Mouse (Mus musculus) kidney, embryonic 16.5 days (tissue): ENCODE measurements around the gene Vwa7. TPM values are rescaled to one million over a fixed set of nuclear protein-coding genes. Genes with fewer than 3 reads are reported as not detected.

ENCODE experiments used
- ATAC-seq: fragments of 200-750 bp; cut with Nextera tagmentation; 2 replicates; pipeline ENCODE4 v1.8.0; 2017; ENCODE audit warnings: moderate TSS enrichment; ENCODE audit not compliant: low FRiP score, low TSS enrichment
- H3K27ac ChIP-seq: fragments of 300-500 bp; sonication (generic); 2 replicates; pipeline ENCODE4 v1.5.1; 2014; ENCODE audit warnings: low read length
- H3K27me3 ChIP-seq: fragments of 300-500 bp; sonication (generic); 2 replicates; pipeline ENCODE4 v1.6.1; 2014; ENCODE audit warnings: low read length, control low read depth, mixed read lengths; ENCODE audit not compliant: insufficient read depth
- H3K36me3 ChIP-seq: fragments of 300-500 bp; sonication (generic); 2 replicates; pipeline ENCODE4 v1.6.1; 2014; ENCODE audit warnings: low read length, control low read depth, mixed read lengths; ENCODE audit not compliant: insufficient read depth
- H3K4me1 ChIP-seq: fragments of 300-500 bp; sonication (generic); 2 replicates; pipeline ENCODE4 v1.6.1; 2014; ENCODE audit warnings: low read length, control low read depth, mixed read lengths; ENCODE audit not compliant: insufficient read depth
- H3K4me2 ChIP-seq: fragments of 300-500 bp; sonication (generic); replicated peaks from 2 replicates; pipeline ENCODE4 v1.6.1; 2014; ENCODE audit warnings: low read depth, low read length
- H3K4me3 ChIP-seq: fragments of 300-500 bp; sonication (generic); 2 replicates; pipeline ENCODE4 v1.5.1; 2014; ENCODE audit warnings: mild to moderate bottlenecking, low read length
- H3K9ac ChIP-seq: fragments of 300-500 bp; sonication (generic); replicated peaks from 2 replicates; pipeline ENCODE4 v1.6.1; 2014; ENCODE audit warnings: low read length
- H3K9me3 ChIP-seq: fragments of 300-500 bp; sonication (generic); 2 replicates; pipeline ENCODE4 v1.6.1; 2016; ENCODE audit warnings: low read length, control low read depth
- WGBS: fragments of 180-500 bp; shearing (Covaris S2); extraction: QIAGEN DNeasy Blood & Tissue Kit; methylation state at CpG from one replicate; pipeline ENCODE4 v1.1.7; 2014; 5-methylcytosine and 5-hydroxymethylcytosine counted together
- polyA plus RNA-seq: library from polyadenylated mRNA; unstranded; fragments of >200 nt; fragmentation: Nextera tagmentation; extraction: Ambion mirVana; gene quantifications from 2 replicates; pipeline ENCODE4 v1.2.1, GENCODE M21; 2015

Vwa7 gene
- polyA plus RNA-seq, 1 experiment from 2014 or later, result 0.21 TPM

- H3K9me3 ChIP-seq, result no peaks in the 10 kb centered on the region
- H3K36me3 ChIP-seq, result peaks cover 14% of the 10 kb centered on the region
- H3K27me3 ChIP-seq, result no peaks in the 10 kb centered on the region
- ATAC-seq, result no peak
- peaks cover 11% of the 10 kb centered on the region for H3K4me1 ChIP-seq
- no peak overlapping the region for H3K4me2 ChIP-seq
- H3K4me3 ChIP-seq, result no peak overlapping the region
- H3K27ac ChIP-seq, result no peak overlapping the region
- WGBS, result 76% methylated on average over 11 of the region's 11 CpGs
- H3K9ac ChIP-seq, result no peak overlapping the region
These were observed 3.5 kb downstream of the Vwa7 start for GRCm38 (mm10) chr17:35019894-35020293.

DNA sequence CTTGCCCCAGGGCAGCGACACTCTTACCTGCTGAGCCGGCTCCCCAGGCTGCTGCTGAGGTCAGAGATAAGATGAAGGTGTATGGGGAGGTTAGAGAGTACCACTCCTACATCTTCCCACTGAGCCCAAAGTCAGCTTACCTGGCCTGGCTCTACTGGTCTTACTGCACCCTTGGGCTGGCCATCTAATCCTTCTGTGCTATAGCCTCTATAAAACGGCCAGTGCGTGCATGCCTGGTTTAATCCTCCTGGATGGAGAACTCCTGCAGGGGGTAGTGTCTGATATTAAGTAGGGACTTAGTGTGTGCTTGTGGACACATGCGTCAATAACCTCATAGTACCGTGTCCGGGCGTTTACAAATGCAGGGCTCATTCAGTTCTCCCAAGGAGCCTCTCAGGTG, 4.2 kb downstream of the Vwa7 start:
- no peak for ATAC-seq

GRCm38 (mm10) chr17:35021163-35021808, 4.9 kb downstream of the Vwa7 start:
- WGBS, result 10% methylated on average over 17 of the region's 17 CpGs
- Histone ChIP-seq H3K27me3 (no peaks in the 10 kb centered on the region), H3K9me3 (no peaks in the 10 kb centered on the region), H3K4me2 (peak overlapping the region; percentile 37), H3K9ac (no peak overlapping the region; the same call in 1 of the 2 replicates), H3K4me1 (peaks cover 17% of the 10 kb centered on the region), H3K4me3 (no peak overlapping the region), H3K27ac (peak overlapping the region; percentile 84), H3K36me3 (peaks cover 1% of the 10 kb centered on the region; the same call in 1 of the 2 replicates)
- peak; percentile 62 for ATAC-seq

More for the DNA sequence above, 4.2 kb downstream of the Vwa7 start:
- Histone ChIP-seq H3K36me3 (peaks cover 8% of the 10 kb centered on the region), H3K4me1 (peaks cover 11% of the 10 kb centered on the region), H3K4me2 (no peak overlapping the region), H3K27me3 (no peaks in the 10 kb centered on the region), H3K27ac (no peak overlapping the region), H3K9me3 (no peaks in the 10 kb centered on the region), H3K9ac (no peak overlapping the region), H3K4me3 (no peak overlapping the region)
- WGBS, result 86% methylated on average over 8 of the region's 8 CpGs

DNA sequence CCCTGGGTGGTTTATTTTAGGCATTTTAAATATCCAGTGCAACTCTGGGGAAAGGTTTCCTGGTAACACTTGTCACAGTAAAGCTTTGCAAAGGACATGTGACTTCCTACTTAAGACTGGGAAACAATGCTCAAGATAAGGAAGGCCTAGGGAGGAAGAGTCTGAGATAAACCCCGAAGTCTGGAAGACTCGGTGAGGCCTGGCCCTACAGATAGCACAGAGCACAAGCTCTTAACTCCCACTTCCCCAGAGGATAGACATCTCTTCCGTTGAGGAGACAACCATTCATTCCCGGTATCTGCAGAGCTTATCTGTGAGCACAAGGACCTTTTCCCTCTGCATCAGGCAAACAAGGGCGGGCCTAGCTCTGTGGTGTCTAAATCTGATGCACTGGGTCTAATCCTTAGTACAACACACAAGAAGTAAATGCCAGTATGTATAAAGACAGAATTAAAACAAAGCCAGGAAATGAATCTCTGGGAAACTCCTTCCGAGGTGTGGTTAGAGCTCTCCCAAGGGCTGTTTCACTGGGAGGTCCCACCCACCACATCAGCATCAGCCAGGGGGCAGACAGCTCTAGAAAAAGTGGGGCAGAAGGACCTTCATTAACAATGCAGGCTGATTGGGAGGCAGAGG, 5.6 kb downstream of the Vwa7 start:
- Histone ChIP-seq H3K9ac (peak overlapping the region; percentile 29; the same call in 1 of the 2 replicates), H3K27ac (peak overlapping the region; percentile 84), H3K4me1 (peaks cover 20% of the 10 kb centered on the region), H3K4me2 (peak overlapping the region; percentile 37; the same call in 1 of the 2 replicates), H3K27me3 (no peaks in the 10 kb centered on the region), H3K4me3 (no peak overlapping the region), H3K36me3 (no peaks in the 10 kb centered on the region), H3K9me3 (no peaks in the 10 kb centered on the region)
- ATAC-seq, result no peak
- 50% methylated on average over 6 of the region's 6 CpGs for WGBS

GRCm38 (mm10) chr17:35022541-35023060, 6.2 kb downstream of the Vwa7 start:
- no peaks in the 10 kb centered on the region for H3K36me3 ChIP-seq
- no peak for ATAC-seq
- WGBS, result 91% methylated on average over 8 of the region's 8 CpGs
- H3K4me3 ChIP-seq, result no peak overlapping the region
- H3K4me1 ChIP-seq, result peaks cover 26% of the 10 kb centered on the region
- H3K9ac ChIP-seq, result no peak overlapping the region
- H3K27ac ChIP-seq, result peak overlapping the region; percentile 55
- H3K4me2 ChIP-seq, result no peak overlapping the region
- H3K9me3 ChIP-seq, result no peaks in the 10 kb centered on the region
- no peaks in the 10 kb centered on the region for H3K27me3 ChIP-seq

DNA sequence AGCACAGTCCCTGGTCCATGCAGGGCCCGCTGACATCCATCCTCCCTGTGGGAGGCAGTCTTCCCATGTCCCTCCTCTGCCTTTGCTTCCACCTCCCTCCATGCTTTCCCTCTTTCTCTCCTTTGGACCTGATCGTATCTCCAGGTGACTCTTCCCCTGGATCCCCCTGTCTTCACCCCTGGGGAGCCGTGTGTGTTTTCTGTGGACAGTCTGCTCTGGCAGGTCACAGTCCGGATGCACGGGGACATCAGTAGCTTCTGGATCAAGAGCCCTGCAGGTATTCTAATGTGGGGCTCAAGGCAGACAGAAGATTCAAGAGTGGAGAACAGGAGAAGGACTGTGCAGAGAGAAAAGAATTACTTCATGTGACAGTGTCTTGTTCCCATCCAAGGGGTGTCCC, 6.8 kb downstream of the Vwa7 start:
- Histone ChIP-seq H3K9me3 (no peaks in the 10 kb centered on the region), H3K27me3 (no peaks in the 10 kb centered on the region), H3K4me2 (no peak overlapping the region), H3K4me3 (no peak overlapping the region), H3K36me3 (no peaks in the 10 kb centered on the region), H3K4me1 (peaks cover 26% of the 10 kb centered on the region), H3K27ac (no peak overlapping the region), H3K9ac (no peak overlapping the region)
- 78% methylated on average over 5 of the region's 5 CpGs for WGBS
- ATAC-seq, result no peak

DNA sequence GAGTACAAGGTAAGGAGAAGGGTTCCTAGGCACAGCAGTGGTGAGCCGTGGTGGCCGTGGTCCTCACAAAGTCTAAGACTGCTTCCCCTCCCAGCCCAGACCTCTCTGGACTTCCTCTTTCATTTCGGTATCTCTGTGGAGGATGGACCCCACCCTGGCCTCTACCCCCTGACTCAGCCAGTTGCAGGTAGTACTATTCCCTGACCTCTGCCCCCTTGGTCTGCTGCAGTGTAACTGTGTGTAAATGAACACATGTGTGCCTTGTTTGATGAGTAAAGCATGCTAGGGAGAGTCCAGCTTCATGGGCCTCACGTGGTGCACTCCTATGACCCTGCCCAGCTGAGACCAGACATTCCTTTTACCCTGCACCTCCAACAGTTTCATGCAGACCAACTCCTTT, 7.4 kb downstream of the Vwa7 start:
- Histone ChIP-seq H3K4me3 (no peak overlapping the region), H3K4me1 (peaks cover 26% of the 10 kb centered on the region), H3K4me2 (no peak overlapping the region), H3K9me3 (no peaks in the 10 kb centered on the region), H3K9ac (peak overlapping the region; percentile 36; the same call in 1 of the 2 replicates), H3K36me3 (no peaks in the 10 kb centered on the region), H3K27ac (0 out of 2 replicates have a peak overlapping the region, but pooled peaks have one; percentile 42), H3K27me3 (no peaks in the 10 kb centered on the region)
- no peak for ATAC-seq
- 60% methylated on average over 4 of the region's 4 CpGs for WGBS

DNA sequence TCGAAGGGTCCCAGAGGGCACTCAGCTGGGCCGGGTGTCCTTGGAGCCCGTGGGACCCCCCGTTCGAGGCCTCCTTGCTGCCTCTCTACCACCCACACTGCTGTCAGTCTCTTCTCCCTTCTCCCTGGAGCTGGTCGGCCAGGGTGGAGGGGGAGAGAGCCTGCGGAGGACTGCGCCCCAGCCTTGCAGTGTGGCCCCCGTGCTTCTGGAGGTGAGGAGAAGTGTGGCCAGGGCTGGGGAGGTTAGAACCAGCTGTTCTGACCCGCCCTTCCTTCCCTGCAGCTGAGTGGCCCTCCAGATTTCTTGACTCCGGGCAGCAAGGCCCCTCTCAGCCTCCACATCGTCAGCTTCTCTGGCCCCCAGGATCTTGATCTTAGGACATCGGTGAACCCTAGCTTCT, 7.9 kb downstream of the Vwa7 start:
- Histone ChIP-seq H3K9me3 (no peaks in the 10 kb centered on the region), H3K27ac (0 out of 2 replicates have a peak overlapping the region, but pooled peaks have one; percentile 42), H3K4me1 (peaks cover 26% of the 10 kb centered on the region), H3K4me2 (no peak overlapping the region), H3K9ac (peak overlapping the region; percentile 36; the same call in 1 of the 2 replicates), H3K27me3 (no peaks in the 10 kb centered on the region), H3K4me3 (no peak overlapping the region), H3K36me3 (no peaks in the 10 kb centered on the region)
- 75% methylated on average over 12 of the region's 13 CpGs for WGBS
- ATAC-seq, result no peak

- Histone ChIP-seq H3K4me1 (peaks cover 30% of the 10 kb centered on the region), H3K27ac (no peak overlapping the region), H3K4me2 (no peak overlapping the region), H3K9me3 (no peaks in the 10 kb centered on the region), H3K9ac (no peak overlapping the region), H3K27me3 (no peaks in the 10 kb centered on the region), H3K36me3 (no peaks in the 10 kb centered on the region), H3K4me3 (no peak overlapping the region)
- 69% methylated on average over 5 of the region's 10 CpGs for WGBS
- no peak for ATAC-seq
These were observed 8.5 kb downstream of the Vwa7 start for GRCm38 (mm10) chr17:35024691-35025488.
